Mouse (Mus musculus) heart, adult 18-20 months (tissue): ENCODE data around the gene Astn2. TPM values are rescaled to one million over a fixed set of nuclear protein-coding genes. Genes with fewer than 3 reads are reported as not detected.
"Not testable (repeated sequence)": the region's sequence is repeated elsewhere in the genome, so short reads cannot be mapped to it uniquely, and the experiment has no call there.

ENCODE experiments used
- DNase-seq, 2 experiments: peaks; one replicate each; pipeline ENCODE4 v3.0.0; 2021 to 2022; ENCODE audit warnings: mixed read lengths in 1 of 2
- total RNA-seq, 2 experiments: library from RNA; stranded (reverse); gene quantifications; 2 replicates each; pipeline ENCODE4 v1.2.3; 2021

The Astn2 gene
- total RNA-seq, 2 experiments from 2014 or later, result 0.55 to 1.0 TPM

GRCm38 (mm10) chr4:65752941-65753340 lies 651.5 kb downstream of the Astn2 start:
- DNase-seq, result no peak

- no peak for DNase-seq
Measured at GRCm38 (mm10) chr4:65744788-65745187, 659.6 kb downstream of the Astn2 start.

DNA sequence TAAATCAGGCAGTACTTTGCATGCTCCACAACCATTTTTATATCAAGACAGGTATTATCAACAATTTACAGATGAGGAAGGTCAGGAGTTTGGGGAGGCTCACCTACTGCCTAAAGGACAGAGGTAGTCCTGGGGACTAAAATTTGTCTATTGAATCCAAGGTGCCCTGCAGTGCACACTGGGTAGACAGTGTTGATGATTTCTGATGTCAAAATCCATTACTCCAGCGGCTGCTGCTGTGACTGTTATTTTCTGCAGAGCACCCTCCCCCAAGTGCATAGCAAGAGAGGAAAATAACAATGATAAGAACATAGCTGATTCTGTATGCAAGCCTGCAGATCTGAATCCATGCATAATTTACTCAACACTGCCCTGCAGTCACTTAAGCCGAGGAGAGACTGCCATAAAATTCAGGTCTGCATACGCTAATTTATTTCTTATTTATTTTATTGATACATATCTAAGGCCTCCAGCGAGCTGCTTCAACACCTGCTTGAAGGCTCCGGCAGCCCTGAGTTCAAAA lies 660.3 kb downstream of the Astn2 start:
- DNase-seq, result no peak

GRCm38 (mm10) chr4:65743160-65743691 lies 661.2 kb downstream of the Astn2 start:
- DNase-seq, result no peak

- DNase-seq, result no peak
Measured at GRCm38 (mm10) chr4:65724414-65724813, 680.0 kb downstream of the Astn2 start.

GRCm38 (mm10) chr4:65719610-65720009 lies 684.8 kb downstream of the Astn2 start:
- DNase-seq, result no peak

GRCm38 (mm10) chr4:65717899-65718298 lies 686.5 kb downstream of the Astn2 start:
- no peak for DNase-seq

GRCm38 (mm10) chr4:65716086-65716485 lies 688.3 kb downstream of the Astn2 start:
- no peak for DNase-seq

- DNase-seq, result no peak
Measured at GRCm38 (mm10) chr4:65711678-65712077, 692.7 kb downstream of the Astn2 start.

DNA sequence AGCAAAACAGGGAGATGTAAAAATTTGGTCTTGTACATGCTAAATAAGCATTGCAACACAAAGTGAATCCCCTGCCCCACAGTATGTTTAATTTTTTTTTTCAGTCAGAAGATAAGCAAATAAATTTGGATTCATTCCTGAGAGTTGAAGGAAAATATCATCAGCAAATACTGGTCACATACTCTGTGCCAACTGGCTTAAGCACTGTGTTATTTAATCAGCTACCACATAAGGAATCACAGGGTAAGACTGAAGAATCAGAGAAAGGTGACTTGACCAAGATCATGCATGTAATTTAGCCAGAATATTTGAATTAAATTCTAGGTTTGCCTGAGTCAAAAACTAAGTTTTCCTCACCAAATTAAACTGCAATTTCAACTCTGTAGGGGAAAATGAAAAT lies 693.8 kb downstream of the Astn2 start:
- no peak for DNase-seq

- no peak for DNase-seq
Measured at GRCm38 (mm10) chr4:65701848-65702247, 702.6 kb downstream of the Astn2 start.

DNA sequence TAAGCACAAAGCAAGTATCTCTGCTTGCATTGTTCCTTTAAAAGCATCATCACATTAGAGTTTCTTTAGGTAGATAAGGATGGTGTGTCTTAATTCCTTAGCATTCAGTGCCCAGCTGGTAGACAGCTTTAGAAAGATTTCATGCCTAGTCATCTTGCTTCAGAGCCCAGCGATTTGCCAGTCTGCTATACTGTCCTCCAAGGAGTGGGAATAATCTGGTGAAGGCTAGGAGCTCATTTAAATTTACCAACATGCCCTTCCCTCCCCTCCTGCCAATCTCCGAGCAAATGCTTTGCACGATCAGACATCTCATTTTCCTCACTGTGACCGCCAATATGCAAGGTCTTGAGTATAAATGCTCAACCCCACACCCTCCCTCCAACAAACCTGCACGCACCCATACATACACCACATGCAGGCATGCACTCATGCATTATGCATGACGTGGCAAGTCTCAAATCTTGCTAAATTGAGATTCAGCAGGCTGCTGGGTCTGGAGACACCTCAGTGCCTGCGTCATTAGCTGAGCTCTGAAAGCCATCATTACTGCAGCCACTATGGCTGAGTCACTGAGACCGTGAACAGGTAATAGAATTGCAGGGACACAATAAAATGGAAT lies 704.6 kb downstream of the Astn2 start:
- no peak for DNase-seq

DNA sequence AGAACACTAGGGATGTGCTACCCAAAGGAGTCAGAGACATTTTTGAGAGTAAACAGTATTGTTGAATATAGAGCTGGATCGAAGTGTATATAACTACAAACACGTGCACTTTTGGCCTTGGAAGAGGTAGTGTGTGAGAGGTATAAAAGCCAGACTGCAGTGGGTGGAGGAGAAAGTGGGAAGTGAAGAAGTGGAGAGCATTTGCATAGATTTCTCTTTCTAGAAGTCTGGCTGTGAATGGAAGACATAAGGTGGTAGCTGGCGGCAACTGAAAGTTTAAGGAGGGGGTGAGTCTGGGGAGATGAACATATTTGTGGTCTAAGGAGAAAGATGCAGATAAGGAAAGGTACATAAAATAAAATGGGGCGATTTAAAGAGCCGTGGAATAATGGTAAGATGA lies 709.2 kb downstream of the Astn2 start:
- no peak for DNase-seq

- DNase-seq, result no peak
Measured at GRCm38 (mm10) chr4:65694011-65694410, 710.4 kb downstream of the Astn2 start.

- DNase-seq, result no peak
Measured at GRCm38 (mm10) chr4:65687006-65687723, 717.2 kb downstream of the Astn2 start.

GRCm38 (mm10) chr4:65686258-65687005 lies 718.0 kb downstream of the Astn2 start:
- no peak for DNase-seq

- no peak for DNase-seq
Measured at GRCm38 (mm10) chr4:65684401-65684800, 720.0 kb downstream of the Astn2 start.

- not testable (repeated sequence) for DNase-seq
Measured at GRCm38 (mm10) chr4:65679786-65680185, 724.6 kb downstream of the Astn2 start.

- DNase-seq, result no peak
Measured at GRCm38 (mm10) chr4:65678929-65679328, 725.5 kb downstream of the Astn2 start.

GRCm38 (mm10) chr4:65678495-65678894 lies 725.9 kb downstream of the Astn2 start:
- no peak for DNase-seq

DNA sequence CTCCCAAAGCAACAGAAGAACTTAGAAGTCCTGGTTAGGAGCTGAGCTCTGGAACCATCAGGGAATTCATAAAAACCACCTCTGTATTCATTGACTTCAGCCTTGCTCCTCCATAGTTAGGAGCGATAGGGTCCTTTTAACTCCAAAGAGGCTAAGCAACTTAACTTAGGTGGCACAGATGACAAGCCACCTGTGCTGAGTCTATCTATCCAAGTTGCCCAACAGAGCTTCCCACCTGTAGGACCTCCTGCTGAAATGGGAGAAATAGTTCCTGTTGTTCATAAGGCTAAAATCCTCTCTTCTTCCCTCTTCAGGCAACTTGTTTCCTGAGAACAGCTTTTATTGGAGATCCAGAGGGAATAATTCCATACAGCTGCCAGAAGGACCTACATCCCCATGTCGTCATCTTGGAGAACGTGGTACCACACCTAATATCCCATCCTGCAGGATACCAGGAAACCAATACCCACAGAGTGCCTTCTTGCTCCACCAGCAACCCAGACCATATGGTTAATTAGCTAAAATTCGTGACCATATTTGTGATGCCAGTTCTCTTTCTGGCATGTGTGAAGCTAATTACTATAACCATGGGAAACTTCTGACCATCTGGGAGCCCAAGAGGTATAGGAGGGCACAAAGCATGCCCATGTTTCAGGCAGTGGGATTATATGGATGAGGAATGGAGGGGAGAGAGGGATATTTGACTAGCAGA lies 730.0 kb downstream of the Astn2 start:
- no peak for DNase-seq

DNA sequence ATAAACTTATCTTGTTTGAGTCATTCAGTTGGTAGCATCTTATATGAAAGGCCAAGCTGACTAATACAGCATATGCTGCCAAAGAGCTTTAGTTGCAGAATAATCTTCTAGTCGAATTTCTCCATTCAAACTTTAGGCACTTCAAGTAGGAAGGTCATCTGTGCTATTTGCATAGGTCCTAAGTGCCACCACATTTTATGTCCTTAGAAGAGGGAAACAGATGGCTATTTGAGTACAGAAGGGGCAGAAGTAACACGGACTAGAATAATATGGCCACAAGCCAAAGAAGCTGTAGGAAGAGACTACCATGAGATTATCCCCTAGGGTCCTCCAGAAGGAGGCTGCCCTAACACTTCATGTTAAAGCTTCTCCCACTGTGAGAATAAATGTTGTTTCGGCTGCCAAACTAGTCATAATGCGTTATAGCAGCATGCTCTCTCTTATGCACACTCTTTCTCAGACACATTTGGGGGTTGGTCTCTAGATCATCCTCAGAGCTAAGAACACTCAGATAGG lies 730.9 kb downstream of the Astn2 start:
- DNase-seq, result no peak
